Mouse (Mus musculus) lung, postnatal 25 days (tissue): ENCODE measurements around the gene Fn1.
A peak's percentile ranks its signal among the peaks of the same experiment; 100 is the strongest.

Source experiments
- DNase-seq: peaks from one replicate; pipeline ENCODE4 v3.0.0; 2022; ENCODE audit warnings: low spot score

The Fn1 gene

DNA sequence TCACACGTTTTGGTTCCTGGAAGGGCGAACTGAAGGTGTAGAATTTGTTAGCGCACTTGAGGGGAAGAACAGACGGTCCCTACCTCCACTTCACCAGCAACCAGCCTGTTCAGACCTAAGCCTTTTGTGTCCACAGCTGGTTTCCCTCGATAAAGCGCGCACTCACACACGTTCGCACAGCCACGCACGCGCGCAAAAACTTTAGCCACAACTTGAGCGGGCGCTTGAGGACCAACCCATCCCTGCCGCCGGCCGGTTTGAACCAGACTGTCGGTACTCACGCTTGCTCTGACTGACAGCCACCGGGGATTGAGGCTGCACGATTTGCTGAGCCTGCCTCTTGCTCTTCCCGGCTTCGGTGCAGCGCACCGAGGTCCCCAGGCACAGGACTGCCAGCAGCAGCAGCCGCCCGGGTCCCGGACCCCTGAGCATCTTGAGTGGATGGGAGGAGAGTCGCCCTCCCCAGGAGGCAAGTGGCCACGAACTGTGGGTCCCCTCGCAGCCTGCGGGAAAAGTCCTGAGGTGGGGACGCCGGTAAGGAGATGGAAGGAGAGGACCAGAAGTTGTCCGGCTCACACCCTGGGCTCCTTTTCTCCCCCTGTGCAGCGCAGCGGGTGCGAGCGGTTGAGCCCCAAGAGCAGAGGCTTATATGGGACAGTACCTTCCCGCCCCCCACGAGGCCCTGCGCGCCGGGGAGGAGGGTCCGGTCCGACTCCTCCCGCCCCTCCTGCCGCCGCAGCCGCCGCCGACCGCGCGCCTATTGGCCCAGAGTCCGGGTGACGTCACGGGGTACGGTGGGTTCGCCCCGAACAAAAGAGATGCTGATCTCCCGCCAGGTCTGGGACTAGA, at the start of gene Fn1:
Fn1 (minus strand) TSS at position 650 of the 849 bp plus-strand sequence.
- peak; percentile 80 for DNase-seq

DNA sequence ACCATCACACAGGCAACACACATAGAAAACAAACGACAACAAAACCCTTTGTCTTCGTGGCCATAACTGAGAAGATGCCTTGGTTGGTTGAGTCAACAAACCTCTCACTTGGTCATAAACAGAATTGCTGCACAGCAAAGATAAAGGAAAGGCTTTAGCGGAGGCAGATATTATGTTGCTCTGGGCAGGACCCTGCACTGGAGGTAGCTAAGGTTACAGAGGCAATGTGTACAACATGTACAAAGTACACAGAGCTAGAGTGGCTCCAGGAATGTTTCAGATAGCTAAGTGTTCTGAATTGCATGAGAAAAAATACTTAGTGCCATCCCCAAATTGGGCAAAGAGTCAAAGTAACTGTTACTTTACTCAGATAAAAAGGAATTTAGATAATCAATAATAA, 43.1 kb upstream of the Fn1 start:
- DNase-seq = no peak

DNA sequence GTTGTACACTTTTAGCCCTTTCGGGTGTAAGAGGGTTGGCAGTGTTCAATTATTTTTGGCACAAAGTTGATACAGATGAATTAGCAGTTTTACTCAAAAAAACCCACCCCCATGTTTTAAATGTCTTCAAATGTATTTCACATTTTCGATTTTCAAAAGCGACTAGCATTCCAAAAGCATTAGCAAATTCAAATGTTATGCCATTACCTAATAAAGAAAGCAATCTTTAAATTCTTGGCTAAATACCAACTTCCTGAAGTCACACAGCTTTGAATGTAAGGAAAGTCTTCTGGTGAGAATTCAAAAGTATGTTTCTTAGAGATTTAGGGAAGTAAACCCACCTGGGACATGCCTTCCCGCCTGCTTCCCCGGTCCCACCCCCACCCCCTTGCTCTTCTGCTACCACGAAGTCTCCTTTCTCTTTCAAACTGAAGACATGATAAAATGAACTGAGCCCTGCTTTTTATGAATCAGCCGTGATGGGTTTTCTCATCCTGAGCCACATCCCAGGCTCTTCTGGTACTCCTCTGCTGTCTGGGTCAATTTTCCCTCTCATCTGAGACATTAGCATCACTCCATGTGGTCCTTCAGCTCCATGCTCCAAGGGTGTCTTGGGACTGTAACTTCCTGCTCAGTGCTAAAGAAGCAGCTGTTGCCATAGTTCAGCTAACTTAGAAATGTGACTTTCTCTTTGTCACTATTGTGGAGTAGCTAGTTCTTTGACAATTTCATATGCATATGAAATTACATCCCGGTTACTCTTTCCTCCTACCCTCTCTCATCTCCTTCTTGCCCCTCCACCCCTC, 38.7 kb upstream of the Fn1 start:
- DNase-seq = no peak

DNA sequence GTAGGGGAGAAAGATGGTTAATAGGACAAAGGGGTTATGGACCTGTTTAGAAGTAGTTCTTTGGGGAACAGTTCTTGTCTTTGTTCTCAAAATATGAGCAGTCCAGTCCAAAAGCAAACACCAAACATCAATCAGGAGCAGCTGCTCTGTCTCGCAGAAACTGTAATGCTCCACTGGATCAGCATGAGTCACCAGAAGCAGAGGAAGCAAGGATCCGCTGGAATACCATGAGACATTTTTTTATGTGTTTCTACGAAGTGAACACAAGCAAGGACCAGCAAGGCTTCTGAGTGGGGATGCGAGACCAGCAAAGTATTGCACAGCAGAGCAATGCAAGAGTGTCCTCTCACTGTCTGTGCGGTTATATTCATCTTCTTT, 35.9 kb upstream of the Fn1 start:
- no peak for DNase-seq

DNA sequence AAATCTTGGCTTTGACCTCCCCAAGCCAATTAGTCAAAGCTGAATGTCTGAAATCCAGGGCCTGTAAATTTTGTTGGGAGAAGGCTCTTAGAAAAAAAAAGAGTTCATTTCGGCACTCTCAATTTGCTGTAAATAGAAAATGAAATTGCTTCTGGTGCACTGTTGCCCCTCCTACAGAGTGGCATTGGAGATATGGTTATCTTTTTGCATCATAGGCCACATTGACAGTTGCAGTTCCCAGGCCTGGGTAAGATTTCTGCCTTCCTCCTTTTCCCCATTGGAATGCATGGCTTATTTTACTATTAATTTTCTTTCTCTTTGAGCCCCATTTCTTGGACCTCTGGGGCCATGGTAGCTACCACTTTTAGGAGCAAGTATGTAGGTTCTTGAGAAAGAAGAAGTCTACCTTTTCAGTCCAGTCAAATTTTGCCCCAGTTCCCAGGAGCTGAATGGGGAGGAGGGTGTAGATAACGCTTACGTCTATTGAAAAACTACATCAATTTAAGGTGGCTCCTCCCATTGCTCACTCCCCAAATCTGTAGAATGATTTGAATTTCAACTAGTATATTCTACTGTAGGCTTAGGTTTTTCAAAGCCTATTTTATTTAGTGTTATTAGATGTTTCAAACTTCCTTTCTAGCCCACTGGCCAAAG, 35.4 kb upstream of the Fn1 start:
- no peak for DNase-seq

DNA sequence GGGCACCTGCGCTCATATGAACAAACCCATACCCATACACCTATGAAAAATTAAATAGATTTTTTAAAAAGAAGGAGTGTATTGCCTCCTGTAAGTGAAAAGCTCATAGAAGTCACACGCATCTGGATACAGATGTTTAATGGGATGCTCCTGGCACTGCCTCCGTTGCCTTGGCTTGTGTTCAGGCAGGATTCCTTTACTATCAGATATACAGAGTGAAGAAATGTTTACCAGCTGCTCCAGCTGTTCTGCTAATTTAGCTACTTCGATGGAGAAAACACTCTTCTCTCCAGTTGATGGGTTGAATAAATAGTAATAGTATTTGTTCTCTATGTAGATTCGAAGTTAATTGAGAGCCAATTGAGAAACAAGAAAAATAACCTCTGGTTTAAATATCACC, 33.8 kb upstream of the Fn1 start:
- DNase-seq = no peak

DNA sequence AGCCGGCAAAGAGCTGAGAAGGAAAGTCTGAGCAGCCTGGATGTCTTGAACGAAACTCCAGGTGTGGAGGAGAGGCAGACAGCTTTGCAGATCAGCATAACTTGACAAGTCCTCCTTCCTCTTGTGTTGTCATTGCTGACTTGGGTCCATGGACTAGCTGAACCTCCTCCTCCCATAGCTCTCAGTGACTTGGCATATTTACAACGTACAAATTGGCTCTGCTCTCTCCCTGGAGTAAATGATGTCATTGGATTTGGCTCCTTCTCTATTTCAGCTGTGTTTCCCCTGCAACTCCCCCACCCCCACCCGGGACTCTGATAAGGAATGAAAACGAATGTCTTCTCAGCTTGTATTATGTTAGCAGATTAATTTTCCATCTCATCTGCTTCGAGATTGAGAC, 30.7 kb upstream of the Fn1 start:
- peak; percentile 31 for DNase-seq

DNA sequence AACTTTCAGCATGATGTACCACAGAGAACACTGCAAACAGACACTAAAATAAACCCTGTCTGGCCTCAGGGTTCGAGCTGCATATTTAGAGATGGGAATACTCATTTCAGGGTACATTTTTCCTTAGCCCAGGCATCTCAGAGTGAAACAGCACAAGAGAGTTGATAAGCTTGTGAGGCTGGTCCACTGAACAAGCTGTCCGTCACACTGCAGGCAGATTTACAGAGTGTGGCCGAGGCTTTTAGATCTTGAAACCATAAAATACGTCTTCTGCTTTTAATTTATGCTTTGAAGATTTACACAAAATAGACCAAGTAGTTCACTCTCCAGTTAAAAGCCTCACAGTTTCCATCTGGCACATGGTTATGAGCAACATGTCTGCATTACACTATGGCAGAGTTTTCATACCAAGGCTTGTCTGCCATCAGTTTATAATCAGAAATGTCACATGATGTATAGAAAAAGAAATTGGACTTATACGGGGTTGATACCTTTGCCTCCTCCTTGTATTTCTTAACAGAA, 29.3 kb upstream of the Fn1 start:
- no peak for DNase-seq

DNA sequence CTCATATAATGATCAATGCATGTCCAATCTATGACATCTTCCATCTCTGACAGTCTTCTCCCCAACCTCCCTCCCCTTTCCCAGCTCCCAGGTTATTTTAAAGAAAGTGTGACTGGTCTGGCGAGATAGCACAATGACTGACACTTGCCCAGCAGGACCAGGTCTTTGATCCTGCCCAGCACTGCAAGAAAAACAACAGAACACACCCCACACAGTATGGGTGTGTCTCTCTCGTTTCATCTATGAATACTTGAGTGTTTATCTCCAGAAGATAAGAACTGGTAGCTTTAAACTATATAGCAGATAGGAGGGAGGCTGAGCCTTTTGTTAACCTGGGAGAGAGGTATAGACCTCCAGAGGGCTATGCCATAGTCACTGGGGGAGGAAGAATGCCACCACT, 28.3 kb upstream of the Fn1 start:
- no peak for DNase-seq

DNA sequence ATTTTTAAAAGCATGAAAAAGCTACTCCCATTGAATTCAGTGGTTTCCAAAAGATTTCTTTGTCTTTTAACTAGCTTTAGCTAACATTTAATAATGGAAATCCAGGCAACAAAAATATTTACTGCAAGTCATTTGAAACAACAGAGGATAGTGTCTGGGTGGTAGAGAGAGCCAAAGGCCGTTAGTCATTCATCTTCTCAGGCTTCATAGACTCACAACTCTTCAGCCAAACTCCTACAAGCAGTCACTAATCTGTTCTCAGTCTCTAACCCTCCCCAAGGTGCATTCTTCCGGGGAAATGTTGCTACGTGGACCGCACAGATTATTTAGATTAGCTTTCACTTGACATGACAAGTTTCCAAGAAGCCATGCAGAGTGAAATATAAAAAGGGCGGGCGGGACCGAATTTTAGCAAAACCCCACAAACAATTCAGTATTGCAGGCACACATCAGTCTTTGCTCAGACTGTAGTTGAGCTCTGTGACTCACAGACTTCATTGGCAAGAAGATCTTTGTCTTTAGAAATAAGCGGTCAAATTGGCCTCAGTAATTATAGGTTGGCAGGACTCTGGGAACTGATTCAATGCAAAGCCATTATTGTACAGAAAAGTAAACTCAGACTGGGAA, 27.2 kb upstream of the Fn1 start:
- no peak for DNase-seq

DNA sequence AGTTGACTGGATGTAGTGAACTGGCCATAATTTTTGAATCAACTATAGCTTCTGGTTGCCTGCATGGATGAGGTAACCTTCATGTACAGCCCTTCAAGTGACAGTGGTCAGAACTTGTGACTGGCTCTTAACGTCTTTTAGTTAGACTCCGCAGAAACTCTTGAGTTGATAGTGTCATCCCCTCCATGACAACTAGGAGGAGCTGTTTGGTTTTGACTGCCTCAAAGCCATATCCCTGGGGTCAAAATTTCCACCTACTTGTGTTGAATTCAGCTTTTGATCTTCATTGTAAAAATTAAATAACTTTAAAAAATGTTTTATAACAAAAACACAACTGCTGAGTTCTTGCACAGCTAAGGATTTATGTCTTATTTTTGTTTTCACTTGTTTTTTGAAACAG, 22.4 kb upstream of the Fn1 start:
- DNase-seq = peak; percentile 39

DNA sequence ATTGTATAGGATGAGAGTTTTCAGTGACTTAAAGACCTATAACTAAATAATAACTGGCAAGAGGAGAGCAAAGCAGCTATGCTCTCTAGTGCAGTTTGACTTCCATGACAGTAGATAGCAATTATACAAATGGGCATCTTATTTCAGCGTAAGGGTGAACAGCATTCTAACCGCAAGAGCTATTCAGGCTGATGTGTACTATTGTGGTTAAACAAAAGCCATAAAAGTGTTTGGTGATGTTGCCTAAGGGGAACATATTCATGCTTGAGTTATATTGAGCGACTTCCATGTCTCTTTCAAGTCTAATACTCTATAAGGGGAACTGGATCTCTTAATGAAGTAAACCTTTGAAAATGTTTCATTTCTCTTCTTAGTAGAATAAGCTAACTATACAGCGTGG, 21.3 kb upstream of the Fn1 start:
- no peak for DNase-seq

DNA sequence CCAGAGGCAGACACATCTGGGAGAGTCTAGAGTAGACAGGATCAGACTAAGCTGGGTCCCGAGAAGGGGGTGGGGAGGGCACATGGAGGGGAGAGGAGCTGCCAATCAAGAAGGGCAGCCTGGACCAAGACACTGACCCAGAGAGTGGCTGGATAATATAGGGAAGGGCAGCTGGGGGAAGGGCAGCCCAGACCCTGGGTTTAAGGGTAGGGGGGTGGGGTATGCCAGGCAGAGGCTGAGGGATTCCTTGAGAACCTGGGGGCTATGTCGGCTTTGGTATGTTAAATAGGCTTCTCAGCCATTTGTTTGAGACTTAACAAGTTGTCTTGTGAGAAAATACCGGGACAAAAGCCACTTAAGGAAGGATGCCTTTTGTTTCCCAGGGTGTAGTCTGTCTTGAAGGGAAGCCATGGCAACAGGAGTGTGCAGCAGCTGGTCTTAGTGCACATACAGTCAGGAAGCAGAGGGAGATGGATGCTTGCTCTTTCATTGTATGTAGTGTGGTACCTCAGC, 20.5 kb upstream of the Fn1 start:
- DNase-seq = no peak

DNA sequence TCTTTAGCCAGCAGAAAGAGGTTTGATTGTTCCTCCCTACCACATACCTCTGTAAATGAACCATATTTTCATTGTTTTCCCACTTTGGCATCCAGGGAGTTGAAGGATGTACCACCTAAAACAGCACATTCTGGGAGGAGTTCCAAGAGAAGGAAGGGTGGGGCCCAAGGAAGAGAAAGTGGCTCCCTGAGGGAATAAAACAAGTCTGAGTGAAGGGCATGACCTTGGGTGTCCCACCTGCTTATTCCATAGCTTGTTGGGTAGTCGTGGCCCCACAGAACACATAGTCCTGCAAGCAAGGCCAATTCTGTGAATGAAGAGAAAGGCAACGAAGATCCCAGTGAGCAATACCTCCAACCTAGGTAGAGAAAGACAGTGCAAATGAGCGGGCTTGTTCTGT, 19.3 kb upstream of the Fn1 start:
- no peak for DNase-seq

DNA sequence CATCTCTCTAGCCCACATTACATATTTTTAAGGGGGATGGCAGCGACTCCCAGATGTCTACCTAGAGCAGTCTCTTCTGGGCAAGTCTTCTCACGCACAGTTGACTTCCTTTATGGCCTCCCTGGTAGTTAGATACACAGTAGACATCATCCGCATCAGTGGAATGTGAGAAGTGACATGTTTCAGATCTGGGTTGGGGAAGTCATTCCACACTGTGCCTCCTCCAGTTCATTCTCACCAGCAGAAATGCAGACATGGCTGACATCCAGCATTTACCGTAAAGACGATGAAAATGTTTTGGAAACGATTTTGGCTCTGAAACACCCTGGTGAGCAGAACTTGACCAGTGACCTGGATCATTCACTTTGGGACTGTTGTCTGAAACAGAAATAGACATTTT, 10.2 kb upstream of the Fn1 start:
- DNase-seq = no peak

DNA sequence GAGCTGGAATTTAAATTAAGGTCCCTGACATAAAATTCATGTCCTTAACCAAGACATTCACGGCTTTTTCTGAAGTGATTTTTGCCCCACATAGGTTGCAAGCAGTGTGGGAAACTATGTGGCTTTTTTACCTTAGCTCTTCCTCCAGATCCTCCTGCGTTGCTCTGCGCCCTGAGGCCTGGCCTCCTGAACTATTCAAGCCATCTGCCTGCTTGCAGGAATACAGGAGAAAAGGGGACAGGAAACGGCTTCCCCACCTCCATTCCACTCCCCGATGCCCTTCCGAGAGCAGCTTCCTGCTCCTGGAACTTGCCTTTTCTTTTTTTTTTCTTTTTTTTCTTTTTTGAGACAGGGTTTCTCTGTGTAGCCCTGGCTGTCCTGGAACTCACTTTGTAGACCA, 5.6 kb upstream of the Fn1 start:
- no peak for DNase-seq

DNA sequence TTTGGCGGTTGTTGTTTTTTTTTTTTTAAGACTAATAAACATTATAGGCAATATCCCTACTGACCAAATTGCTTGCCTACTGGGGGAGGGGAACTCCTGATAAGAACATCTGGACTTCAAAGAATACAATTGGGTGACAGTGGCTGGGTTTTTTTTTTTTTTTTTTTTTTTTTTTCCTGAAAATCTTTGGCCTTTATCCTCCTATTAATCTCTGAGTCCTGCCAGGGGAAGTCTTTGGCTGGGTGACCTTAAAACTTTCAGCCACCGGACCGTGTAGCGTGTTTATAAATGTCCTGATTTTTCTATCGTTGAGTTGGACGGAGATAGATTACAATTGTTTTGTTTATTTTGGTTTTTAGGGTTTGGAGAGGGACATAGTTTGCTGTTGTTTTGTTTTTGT, 3.3 kb upstream of the Fn1 start:
- no peak for DNase-seq

DNA sequence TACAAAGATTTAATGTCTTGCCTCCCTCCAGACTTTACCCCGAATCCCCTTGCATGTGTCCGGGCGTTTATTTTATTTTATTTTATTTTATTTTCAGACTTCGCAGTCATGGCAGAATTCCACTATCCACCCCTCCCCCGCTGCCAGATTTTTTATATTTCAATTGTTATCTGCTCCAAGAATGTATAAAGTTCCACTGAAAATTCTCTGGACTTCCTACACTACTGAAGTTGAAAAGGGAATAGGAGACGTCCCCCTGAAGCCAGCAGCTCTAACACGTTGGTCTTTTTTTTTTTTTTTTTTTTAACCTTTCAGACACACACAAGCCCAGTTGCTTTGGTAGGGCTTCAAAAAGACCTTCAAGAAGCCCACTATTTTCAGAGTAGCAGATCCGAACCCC, 1.2 kb upstream of the Fn1 start:
- no peak for DNase-seq

DNA sequence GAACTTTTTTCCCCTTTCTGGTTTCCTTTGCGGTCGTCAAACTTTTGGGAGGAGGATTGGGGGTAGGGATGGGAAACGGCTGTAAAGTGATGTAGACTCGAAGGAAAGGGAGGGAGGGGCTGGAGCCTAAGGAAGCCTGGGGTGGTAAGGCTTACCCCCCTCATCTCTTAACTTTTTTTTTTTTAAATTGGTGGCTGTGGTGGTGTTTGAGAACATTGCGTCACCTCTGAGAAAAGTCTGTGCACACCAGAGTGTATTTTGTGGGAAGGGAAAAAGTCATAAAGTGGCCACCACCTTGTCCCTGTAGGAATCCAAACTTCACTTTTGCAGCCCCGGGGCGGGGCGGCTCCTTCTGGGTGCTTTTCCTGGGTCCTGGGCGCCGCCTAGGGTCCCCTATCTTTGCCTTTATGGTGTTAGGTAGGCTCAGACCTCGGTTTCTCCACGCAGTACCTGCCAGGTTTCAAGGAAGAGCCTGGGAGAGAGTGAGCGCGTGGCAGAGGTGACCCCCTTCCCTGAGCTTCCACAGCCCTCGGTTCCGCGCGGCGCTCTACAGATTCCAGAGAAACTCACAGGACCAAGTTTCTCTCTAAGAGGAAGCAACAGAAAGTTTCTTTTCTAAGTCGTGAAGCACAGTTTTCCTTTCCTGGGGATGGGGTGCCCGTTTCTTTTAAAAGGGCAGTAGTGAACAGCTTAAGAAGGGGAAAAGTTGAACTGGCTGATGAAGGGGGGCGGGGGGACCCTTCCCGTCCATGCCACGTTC, 580 bp upstream of the Fn1 start:
- no peak for DNase-seq

DNA sequence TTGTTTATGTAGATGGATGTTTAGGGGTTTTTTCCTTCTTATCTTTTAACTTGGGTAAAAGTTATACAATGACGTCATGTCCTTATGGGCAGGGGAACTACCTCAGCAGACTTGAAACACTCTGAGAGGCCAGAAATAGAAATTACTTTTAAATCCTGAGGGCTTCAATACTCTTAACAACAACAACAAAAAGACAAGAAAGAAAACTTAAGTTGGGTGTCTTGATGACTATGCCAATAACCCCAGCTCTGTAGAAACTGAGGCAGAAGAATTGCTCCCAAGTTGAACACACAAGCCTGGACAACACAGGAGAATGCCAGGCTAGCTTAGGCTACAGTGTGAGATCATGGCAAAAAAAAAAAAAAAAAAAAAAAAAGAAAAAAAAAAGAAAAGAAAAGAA, 1.2 kb downstream of the Fn1 start:
- DNase-seq = no peak

DNA sequence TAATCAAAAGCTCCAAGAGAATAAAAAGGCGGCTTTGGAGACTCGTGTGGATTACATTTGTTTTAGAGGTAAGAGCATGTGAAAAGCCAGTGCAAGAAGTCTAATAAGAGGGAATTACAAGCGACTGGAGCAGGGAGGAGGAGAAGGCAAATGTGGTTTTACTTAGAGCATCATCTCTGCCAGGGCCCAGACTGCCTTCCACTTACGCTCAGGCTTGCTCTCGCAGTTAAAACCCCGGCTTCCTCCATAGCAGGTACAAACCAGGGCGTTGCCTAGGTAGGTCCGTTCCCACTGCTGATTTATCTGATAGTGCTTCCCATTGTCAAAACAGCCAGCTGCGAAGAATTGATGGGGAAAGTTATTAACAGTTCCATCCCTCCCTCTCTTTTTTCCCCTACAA, 1.7 kb downstream of the Fn1 start:
- no peak for DNase-seq
